Mouse (Mus musculus): Measurements from ENCODE around the gene Acad12.
"Not testable (repeated sequence)": the region's sequence is repeated elsewhere in the genome, so short reads cannot be mapped to it uniquely, and the experiment has no call there.

DNA sequence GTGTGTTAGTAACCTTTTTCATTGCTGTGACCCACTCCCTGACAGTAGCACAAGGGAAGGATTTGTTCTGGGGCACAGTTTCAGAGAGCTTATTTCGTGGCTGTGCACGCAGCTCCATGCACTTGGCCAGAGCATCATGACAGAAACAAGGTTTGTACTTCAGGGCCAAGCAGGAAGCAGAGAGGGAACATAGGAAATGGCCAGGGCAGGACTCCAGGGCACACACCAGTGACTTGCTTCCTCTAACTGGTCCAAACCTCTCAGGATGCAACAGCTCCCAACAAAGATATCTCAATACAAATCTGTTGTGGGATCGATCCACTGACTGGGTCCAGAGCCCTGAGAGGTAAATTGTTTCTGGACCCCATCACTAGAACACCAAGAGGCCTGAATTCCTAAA lies 3.8 kb downstream of the Acad12 start:
- not testable (repeated sequence) for TF ChIP-seq CTCF (IDR thresholded peaks at IDR 0.05; ENCODE audit: borderline replicate concordance, insufficient read depth, low read depth, low read length); POLR2A (IDR thresholded peaks at IDR 0.05; ENCODE audit: borderline replicate concordance, insufficient read depth, low read length)
